Mouse (Mus musculus) heart, embryonic 13.5 days (tissue): ENCODE data around the gene Trim45. TPM values are rescaled to one million over a fixed set of nuclear protein-coding genes. Genes with fewer than 3 reads are reported as not detected.

Source experiments
- ATAC-seq: fragments of 200-750 bp; cut with Nextera tagmentation; 2 replicates; pipeline ENCODE4 v1.8.0; 2017; ENCODE audit warnings: moderate TSS enrichment; ENCODE audit not compliant: insufficient number of reproducible peaks, low FRiP score, low TSS enrichment; ENCODE audit errors: extremely low read depth
- H3K27ac ChIP-seq: fragments of 300-500 bp; sonication (generic); replicated peaks from 2 replicates; pipeline ENCODE4 v1.5.1; 2015; ENCODE audit warnings: moderate library complexity, mild to moderate bottlenecking, inconsistent platforms
- H3K27me3 ChIP-seq: fragments of 300-500 bp; sonication (generic); replicated peaks from 2 replicates; pipeline ENCODE4 v1.6.1; 2015; ENCODE audit warnings: mild to moderate bottlenecking, inconsistent platforms
- H3K36me3 ChIP-seq: fragments of 300-500 bp; sonication (generic); 2 replicates; pipeline ENCODE4 v1.6.1; 2015; ENCODE audit warnings: mild to moderate bottlenecking, inconsistent platforms
- H3K4me1 ChIP-seq: fragments of 300-500 bp; sonication (generic); 2 replicates; pipeline ENCODE4 v1.6.1; 2015; ENCODE audit warnings: inconsistent platforms
- H3K4me2 ChIP-seq: fragments of 300-500 bp; sonication (generic); 2 replicates; pipeline ENCODE4 v1.6.1; 2015; ENCODE audit warnings: inconsistent platforms, mild to moderate bottlenecking, moderate library complexity
- H3K4me3 ChIP-seq: fragments of 300-500 bp; sonication (generic); 2 replicates; pipeline ENCODE4 v1.5.1; 2015; ENCODE audit warnings: moderate library complexity, mild to moderate bottlenecking, inconsistent platforms
- H3K9ac ChIP-seq: fragments of 300-500 bp; sonication (generic); 2 replicates; pipeline ENCODE4 v1.6.1; 2015; ENCODE audit warnings: inconsistent platforms, mild to moderate bottlenecking, moderate library complexity
- H3K9me3 ChIP-seq: fragments of 300-500 bp; sonication (generic); 2 replicates; pipeline ENCODE4 v1.6.1; 2016; ENCODE audit warnings: inconsistent platforms
- WGBS: fragments of 180-500 bp; shearing (Covaris S2); methylation state at CpG from one replicate; pipeline ENCODE4 v1.1.7; 2015; ENCODE audit warnings: mixed read lengths; 5-methylcytosine and 5-hydroxymethylcytosine counted together
- polyA plus RNA-seq: library from polyadenylated mRNA; unstranded; fragments of >200 nt; fragmentation: Nextera tagmentation; extraction: Ambion mirVana; gene quantifications from 2 replicates; pipeline ENCODE4 v1.2.1, GENCODE M21; 2015

Trim45 gene
- polyA plus RNA-seq, 1 experiment from 2014 or later = 3.6 TPM

DNA sequence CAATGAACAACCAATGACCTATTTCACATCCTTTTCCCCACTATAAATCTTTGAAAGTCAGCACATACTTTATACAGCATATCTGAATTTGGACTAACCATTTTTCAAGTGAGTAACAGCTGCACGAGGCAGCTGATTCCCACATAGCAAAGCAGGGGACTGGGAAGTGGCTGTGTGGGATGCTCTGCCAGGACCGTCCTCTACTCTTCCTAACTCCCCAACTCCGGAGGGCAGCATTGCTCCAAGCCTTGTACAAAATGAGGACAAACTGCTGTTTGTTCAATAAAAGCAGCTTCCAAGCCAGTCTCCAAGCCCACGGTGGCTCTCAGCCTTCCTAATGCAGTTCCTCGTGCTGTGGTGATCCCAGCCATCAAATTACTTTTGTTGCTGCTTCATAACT is 11.4 kb upstream of the Trim45 start:
- no peaks in the 10 kb centered on the region for H3K27me3 ChIP-seq
- no peak overlapping the region for H3K27ac ChIP-seq
- 63% methylated on average over 5 of the region's 5 CpGs for WGBS
- no peaks in the 10 kb centered on the region for H3K9me3 ChIP-seq
- no peaks in the 10 kb centered on the region for H3K36me3 ChIP-seq
- no peak for ATAC-seq
- no peak overlapping the region for H3K4me3 ChIP-seq
- no peak overlapping the region for H3K9ac ChIP-seq
- peaks cover 30% of the 10 kb centered on the region for H3K4me1 ChIP-seq
- H3K4me2 ChIP-seq = no peak overlapping the region

DNA sequence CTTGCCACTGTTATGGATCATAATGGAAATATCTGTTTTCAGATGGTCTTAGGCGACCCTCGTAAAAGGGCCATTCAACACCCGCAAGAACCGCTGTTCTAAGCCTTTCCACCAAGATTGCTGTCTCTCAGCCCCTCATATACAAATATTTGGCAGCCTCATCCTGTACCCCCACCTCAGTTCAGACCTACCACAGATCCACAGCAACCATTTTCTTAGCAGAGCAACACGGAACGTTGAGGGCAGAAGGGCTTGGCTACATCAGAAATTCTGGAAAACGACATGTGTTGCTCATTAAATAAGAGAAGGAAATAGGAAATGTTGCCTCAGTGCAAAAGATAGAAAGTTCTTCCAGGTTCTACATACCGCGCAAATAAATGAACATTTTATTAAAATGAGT is 11.0 kb upstream of the Trim45 start:
- Histone ChIP-seq H3K4me2 (no peak overlapping the region), H3K27ac (no peak overlapping the region), H3K9ac (no peak overlapping the region), H3K27me3 (no peaks in the 10 kb centered on the region), H3K4me3 (no peak overlapping the region), H3K4me1 (peaks cover 28% of the 10 kb centered on the region), H3K36me3 (no peaks in the 10 kb centered on the region), H3K9me3 (no peaks in the 10 kb centered on the region)
- 77% methylated on average over 9 of the region's 9 CpGs for WGBS
- no peak for ATAC-seq

DNA sequence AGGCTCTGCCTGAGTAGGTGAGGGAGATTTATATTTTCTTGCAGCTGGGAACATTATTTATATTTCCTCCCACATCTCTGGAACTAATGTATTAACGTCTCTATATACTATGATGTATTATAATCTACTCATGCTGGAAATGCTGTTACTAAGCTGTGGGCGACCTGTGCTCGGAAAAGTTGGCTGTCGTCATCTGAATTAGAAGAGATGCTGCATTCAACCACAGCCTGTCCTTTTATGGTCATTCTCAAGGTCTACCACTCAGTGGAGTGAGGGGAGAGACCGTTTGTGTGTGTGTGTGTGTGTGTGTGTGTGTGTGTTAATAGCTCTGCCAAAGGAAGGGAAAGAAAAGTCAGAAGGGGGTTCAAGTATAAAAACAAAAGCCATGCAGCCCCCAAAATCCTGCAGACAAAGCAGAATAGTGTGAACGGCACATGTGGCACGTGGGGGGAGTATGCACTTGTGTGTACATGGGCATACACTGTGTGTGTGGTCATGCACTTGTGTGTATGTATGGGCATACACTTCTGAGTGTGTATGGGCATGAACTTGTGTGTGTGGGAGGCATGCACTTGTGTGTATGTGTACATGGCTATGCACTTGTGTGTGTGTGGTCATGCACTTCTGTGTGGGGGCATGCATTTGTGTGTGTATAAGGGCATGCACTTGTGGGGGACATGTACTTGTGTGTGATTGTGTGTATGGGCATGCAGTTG is 10.3 kb upstream of the Trim45 start:
- Histone ChIP-seq H3K9ac (no peak overlapping the region), H3K27ac (no peak overlapping the region), H3K4me1 (peaks cover 22% of the 10 kb centered on the region), H3K9me3 (no peaks in the 10 kb centered on the region), H3K36me3 (no peaks in the 10 kb centered on the region), H3K4me3 (no peak overlapping the region), H3K27me3 (no peaks in the 10 kb centered on the region), H3K4me2 (no peak overlapping the region)
- ATAC-seq = no peak
- WGBS = 46% methylated on average over 7 of the region's 7 CpGs

DNA sequence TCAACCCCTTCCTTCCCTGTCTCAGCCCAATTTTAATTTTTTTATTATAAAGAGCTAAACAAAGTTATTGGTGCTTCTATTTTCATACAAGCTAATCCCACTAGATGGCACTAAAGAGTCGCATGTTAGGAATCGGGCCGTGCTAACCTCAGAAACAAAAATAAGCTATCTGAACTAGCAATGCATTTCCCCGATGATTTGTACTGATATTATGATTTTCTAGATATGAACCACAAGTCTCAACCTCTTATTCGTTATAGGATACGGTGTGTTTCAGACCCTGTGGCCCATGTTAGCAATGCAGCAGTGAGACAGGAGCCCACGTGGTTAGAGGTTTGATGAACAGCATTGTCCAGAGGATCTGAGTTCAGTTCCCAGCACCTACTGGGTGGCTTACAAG is 5.2 kb upstream of the Trim45 start:
- 0 out of 2 replicates have a peak overlapping the region, but pooled peaks have one; percentile 22 for H3K4me2 ChIP-seq
- no peak overlapping the region for H3K4me3 ChIP-seq
- H3K27me3 ChIP-seq = no peaks in the 10 kb centered on the region
- WGBS = 17% methylated on average over 7 of the region's 7 CpGs
- H3K27ac ChIP-seq = no peak overlapping the region
- H3K36me3 ChIP-seq = no peaks in the 10 kb centered on the region
- no peak overlapping the region for H3K9ac ChIP-seq
- peaks cover 11% of the 10 kb centered on the region for H3K4me1 ChIP-seq
- no peak for ATAC-seq
- no peaks in the 10 kb centered on the region for H3K9me3 ChIP-seq

DNA sequence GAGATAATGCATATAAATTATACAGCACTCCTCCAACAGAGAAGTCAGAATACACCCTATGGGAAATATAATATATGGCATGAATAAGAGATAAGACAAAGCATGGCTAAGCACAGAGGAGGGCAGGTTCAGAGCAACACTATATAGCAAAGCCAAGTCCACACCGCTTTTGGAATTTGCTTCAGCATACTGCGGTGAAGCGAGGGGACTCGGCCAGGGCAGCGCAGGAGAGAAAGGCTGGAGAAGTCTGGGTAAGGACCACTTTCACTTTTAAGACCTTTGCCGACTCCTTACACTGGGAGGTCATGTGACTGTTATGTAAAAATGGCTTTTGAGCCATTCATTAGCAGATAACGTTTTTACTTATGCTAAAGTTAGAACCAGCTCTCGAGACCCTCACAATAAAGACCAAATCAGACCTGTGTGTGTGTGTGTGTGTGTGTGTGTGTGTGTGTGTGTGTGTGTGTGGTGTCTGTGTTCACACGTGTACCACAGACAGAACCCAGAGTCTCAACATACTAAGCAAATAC is 1.3 kb upstream of the Trim45 start:
- WGBS = 79% methylated on average over 9 of the region's 9 CpGs
- Histone ChIP-seq H3K4me3 (no peak overlapping the region), H3K4me1 (peaks cover 39% of the 10 kb centered on the region), H3K27ac (no peak overlapping the region), H3K9ac (no peak overlapping the region), H3K9me3 (no peaks in the 10 kb centered on the region), H3K36me3 (peaks cover 8% of the 10 kb centered on the region), H3K27me3 (no peaks in the 10 kb centered on the region), H3K4me2 (peak overlapping the region; percentile 81; the same call in 1 of the 2 replicates)
- no peak for ATAC-seq

DNA sequence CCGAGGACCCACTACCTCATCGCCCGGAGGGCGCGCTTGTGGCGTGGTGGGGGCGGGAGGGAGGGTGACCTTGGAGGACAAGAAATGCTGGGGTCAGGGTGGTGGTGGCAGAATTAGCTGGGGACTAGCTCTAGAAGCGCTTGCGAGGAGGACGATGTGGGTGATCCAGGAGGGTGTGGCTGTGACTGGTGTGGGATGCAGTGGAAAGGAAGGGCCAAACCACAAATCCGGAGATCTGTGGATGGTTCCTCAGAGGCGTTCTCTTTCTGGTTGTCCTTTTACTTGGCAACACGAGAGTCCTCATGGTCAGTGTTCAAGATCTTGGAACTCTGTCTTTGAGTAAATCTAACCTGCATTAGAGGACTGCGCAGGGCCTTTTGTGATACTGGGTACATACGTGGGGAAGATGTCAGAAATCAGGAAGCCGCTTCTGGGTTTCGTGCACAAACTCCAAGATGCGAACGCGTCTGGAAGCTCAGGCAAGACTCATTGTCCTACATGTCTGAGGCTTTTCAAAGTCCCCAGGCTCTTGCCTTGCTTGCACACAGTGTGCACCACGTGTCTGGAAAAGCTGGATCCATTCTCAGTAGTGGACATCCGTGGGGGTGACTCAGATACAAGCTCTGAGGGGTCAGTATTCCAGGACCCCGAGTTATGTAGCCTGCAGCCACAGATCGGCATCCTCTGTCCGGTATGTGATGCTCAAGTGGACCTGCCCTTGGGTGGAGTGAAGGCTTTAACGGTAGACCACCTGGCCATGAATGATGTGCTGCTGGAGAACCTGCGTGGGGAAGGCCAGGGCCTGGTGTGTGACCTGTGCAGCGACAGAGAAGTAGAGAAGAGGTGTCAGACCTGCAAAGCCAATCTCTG is 739 bp downstream of the Trim45 start:
- Histone ChIP-seq H3K4me1 (peaks cover 46% of the 10 kb centered on the region), H3K36me3 (peaks cover 23% of the 10 kb centered on the region), H3K9ac (peak overlapping the region; percentile 88), H3K27ac (peak overlapping the region; percentile 73), H3K4me3 (peak overlapping the region; percentile 68), H3K9me3 (no peaks in the 10 kb centered on the region), H3K4me2 (peak overlapping the region; percentile 70), H3K27me3 (no peaks in the 10 kb centered on the region)
- 33% methylated on average over 28 of the region's 28 CpGs for WGBS
- no peak; the same call in 1 of the 2 replicates for ATAC-seq

DNA sequence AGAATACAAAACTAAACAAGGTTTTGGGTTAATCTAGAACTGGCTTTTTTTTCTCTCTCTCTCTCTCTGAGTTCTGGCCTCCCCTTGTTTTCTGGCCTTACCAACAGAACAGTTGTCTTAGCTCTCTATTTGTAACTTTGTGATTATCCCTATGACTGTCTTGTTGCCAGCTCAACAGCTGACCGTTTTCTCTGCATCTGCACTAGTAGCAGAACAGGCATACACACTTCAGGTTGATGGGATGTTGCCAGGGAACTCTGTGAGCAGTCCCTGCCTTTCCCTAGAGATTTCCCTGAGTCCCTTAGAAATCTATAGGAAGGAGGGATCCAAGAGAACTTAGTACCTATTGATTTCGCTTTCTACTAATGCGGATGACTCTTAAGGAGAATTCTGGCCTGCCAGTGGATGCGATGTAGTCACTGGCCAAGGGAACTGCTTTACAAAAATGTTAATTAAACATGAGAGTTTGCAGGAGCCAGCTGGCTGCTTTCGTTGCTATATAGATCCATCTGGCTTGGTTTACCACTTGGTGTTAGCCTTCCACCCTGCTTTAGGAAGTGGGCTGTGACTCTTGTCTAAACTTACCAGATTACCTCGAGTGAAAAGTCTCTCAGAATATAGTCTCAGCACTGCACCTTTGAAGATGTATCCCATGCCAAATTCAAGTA is 2.2 kb downstream of the Trim45 start:
- Histone ChIP-seq H3K4me2 (no peak overlapping the region), H3K9ac (no peak overlapping the region), H3K27me3 (no peaks in the 10 kb centered on the region), H3K27ac (no peak overlapping the region), H3K4me3 (no peak overlapping the region), H3K9me3 (no peaks in the 10 kb centered on the region), H3K36me3 (peaks cover 37% of the 10 kb centered on the region), H3K4me1 (peaks cover 46% of the 10 kb centered on the region)
- WGBS = 73% methylated on average over 6 of the region's 6 CpGs
- ATAC-seq = no peak

DNA sequence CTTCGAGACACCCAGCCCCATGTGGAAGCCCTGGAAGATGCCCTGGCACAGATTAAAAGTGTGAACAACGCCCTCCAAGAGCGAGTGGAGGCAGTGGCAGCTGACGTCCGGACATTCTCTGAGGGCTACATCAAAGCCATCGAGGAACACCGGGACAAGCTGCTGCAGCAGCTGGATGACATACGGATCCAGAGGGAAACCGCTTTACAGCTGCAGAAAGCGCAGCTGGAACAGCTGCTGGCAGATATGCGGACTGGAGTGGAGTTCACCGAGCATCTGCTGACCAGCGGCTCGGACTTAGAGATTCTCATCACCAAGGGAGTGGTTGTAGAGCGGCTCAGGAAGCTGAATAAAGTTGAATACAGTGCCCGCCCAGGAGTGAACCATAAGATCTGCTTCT is 3.2 kb downstream of the Trim45 start:
- H3K9me3 ChIP-seq = no peaks in the 10 kb centered on the region
- H3K9ac ChIP-seq = no peak overlapping the region
- ATAC-seq = no peak
- H3K4me1 ChIP-seq = peaks cover 46% of the 10 kb centered on the region
- H3K36me3 ChIP-seq = peaks cover 46% of the 10 kb centered on the region
- WGBS = 69% methylated on average over 16 of the region's 16 CpGs
- H3K27ac ChIP-seq = no peak overlapping the region
- H3K27me3 ChIP-seq = no peaks in the 10 kb centered on the region
- H3K4me2 ChIP-seq = no peak overlapping the region
- no peak overlapping the region for H3K4me3 ChIP-seq

DNA sequence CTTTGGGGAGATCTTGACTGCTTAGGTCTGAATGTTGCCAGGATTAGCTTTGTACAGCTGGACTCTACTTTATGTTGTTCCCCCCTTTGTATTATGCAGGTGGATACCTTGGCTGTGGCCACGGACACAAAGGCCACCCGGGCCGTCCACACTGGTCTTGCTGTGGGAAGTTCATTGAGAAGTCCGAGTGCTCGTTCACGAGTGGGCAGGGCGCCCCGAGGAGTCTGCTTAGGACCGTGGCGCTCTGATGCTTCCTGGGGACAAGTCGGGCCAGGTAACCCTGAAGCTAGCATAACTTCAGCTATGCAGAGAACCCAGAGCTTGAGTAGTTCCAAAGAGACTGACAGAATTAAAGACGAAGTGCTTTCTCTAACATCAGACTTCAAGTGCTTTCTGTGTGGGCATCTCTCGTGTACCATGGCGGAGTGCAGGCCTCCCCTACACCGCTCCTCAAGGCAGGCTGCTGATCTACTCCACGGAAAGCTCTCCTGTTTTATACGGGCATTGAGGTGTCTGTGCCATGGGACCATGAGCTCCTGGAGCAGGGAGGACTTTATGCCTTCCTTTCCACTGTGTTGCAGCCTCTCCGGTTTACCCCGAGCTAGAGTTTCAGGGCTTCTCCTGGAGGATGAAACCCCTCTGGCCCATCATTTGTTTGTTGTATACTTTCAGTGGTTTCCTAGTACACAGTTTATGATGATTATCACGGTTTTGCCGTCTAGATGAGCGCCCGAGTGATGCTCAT is 9.5 kb downstream of the Trim45 start:
- Histone ChIP-seq H3K27me3 (no peaks in the 10 kb centered on the region), H3K27ac (no peak overlapping the region), H3K9me3 (no peaks in the 10 kb centered on the region), H3K4me3 (no peak overlapping the region), H3K4me1 (no peaks in the 10 kb centered on the region), H3K36me3 (peaks cover 93% of the 10 kb centered on the region), H3K9ac (no peak overlapping the region), H3K4me2 (no peak overlapping the region)
- WGBS = 86% methylated on average over 23 of the region's 23 CpGs
- no peak for ATAC-seq

DNA sequence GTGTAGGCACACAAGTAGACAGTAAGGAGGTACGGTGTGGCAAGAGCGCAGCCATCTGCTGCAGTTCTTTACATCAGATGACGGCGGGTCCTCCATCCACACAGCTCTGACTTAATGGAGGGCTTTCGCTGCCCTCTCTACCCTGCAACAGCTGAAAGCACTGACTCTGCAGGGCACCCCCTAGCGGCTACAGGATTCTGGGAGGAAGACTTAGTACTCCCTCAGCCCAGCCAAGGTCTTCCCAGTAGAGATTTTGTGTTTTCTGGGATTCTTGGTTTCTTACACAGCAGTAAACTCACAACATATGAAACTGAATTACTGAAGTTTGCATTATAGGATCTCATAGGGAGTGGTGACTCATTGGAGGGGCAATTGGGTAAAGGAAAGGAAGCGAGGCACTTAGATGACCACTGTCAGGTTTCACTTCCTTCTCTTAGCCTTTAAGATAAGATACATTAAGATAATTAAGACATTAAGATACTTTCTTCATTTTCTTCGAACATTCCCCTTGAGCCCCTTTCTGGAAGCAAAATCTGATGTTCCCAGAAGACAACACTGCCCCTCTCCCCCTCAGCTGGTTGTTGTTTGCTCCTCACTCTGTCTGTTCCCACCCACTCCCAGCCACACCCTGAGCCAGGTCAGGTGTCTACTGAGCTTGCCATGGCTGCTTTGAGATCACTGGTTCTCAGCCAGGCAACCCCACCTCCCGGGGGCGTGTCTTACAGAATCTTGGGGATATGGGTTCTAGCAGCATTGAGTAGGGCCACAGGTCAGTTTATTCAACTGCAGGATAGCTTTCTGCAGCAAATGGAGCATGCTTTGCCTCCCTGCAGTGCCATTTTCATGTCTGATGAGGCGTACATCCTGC is 10.3 kb downstream of the Trim45 start:
- Histone ChIP-seq H3K9ac (no peak overlapping the region), H3K4me2 (no peak overlapping the region), H3K4me3 (no peak overlapping the region), H3K9me3 (no peaks in the 10 kb centered on the region), H3K36me3 (peaks cover 94% of the 10 kb centered on the region), H3K27me3 (no peaks in the 10 kb centered on the region), H3K4me1 (no peaks in the 10 kb centered on the region), H3K27ac (no peak overlapping the region)
- ATAC-seq = no peak
- 70% methylated on average over 11 of the region's 11 CpGs for WGBS
